Mouse (Mus musculus) embryo, embryonic 11 days (tissue): ENCODE data around the gene Lmntd2.
"Not testable (repeated sequence)": the region's sequence is repeated elsewhere in the genome, so short reads cannot be mapped to it uniquely, and the experiment has no call there.

Source experiments
- DNase-seq: peaks from one replicate; pipeline ENCODE4 v3.0.0-alpha.2; 2015

Gene Lmntd2

GRCm38 (mm10) chr7:141213605-141214235 lies at the start of gene Lmntd2:
Gene Lmntd2, minus strand, starts transcription at chr7:141214080.
- DNase-seq: no peak

- no peak for DNase-seq
Measured at GRCm38 (mm10) chr7:141263640-141264039, 49.8 kb upstream of the Lmntd2 start.

GRCm38 (mm10) chr7:141261480-141261879 lies 47.6 kb upstream of the Lmntd2 start:
- DNase-seq: no peak

GRCm38 (mm10) chr7:141256159-141256558 lies 42.3 kb upstream of the Lmntd2 start:
- no peak for DNase-seq

- DNase-seq: not testable (repeated sequence)
Measured at GRCm38 (mm10) chr7:141250486-141250885, 36.6 kb upstream of the Lmntd2 start.

- DNase-seq: no peak
Measured at GRCm38 (mm10) chr7:141231551-141231950, 17.7 kb upstream of the Lmntd2 start.

- no peak for DNase-seq
Measured at GRCm38 (mm10) chr7:141231111-141231510, 17.2 kb upstream of the Lmntd2 start.

- no peak for DNase-seq
Measured at GRCm38 (mm10) chr7:141230570-141230969, 16.7 kb upstream of the Lmntd2 start.

- no peak for DNase-seq
Measured at GRCm38 (mm10) chr7:141229702-141230101, 15.8 kb upstream of the Lmntd2 start.

- DNase-seq: peak; percentile 91
Measured at GRCm38 (mm10) chr7:141228279-141229067, 14.6 kb upstream of the Lmntd2 start, which contains the start of gene Phrf1. Gene Phrf1, plus strand, starts transcription at chr7:141228784.

- no peak for DNase-seq
Measured at GRCm38 (mm10) chr7:141227796-141228195, 13.9 kb upstream of the Lmntd2 start.

- DNase-seq: no peak
Measured at GRCm38 (mm10) chr7:141226535-141226934, 12.7 kb upstream of the Lmntd2 start.

- DNase-seq: no peak
Measured at GRCm38 (mm10) chr7:141222696-141223215, 8.9 kb upstream of the Lmntd2 start.

- DNase-seq: no peak
Measured at GRCm38 (mm10) chr7:141222126-141222467, 8.2 kb upstream of the Lmntd2 start.

- peak; percentile 99 for DNase-seq
Measured at GRCm38 (mm10) chr7:141221249-141222125, 7.6 kb upstream of the Lmntd2 start.

- DNase-seq: no peak
Measured at GRCm38 (mm10) chr7:141220377-141220776, 6.5 kb upstream of the Lmntd2 start.

- DNase-seq: no peak
Measured at GRCm38 (mm10) chr7:141219558-141220099, 5.7 kb upstream of the Lmntd2 start.

- no peak for DNase-seq
Measured at GRCm38 (mm10) chr7:141218557-141219133, 4.8 kb upstream of the Lmntd2 start.

GRCm38 (mm10) chr7:141218141-141218540 lies 4.3 kb upstream of the Lmntd2 start:
- no peak for DNase-seq

- DNase-seq: no peak
Measured at GRCm38 (mm10) chr7:141217343-141218013, 3.6 kb upstream of the Lmntd2 start.

- no peak for DNase-seq
Measured at GRCm38 (mm10) chr7:141216894-141217293, 3.0 kb upstream of the Lmntd2 start.
